Mouse (Mus musculus) hindbrain, embryonic 15.5 days (tissue): Measurements from ENCODE around the gene Gm17571. TPM values are rescaled to one million over a fixed set of nuclear protein-coding genes. Genes with fewer than 3 reads are reported as not detected.

ENCODE experiments used
- ATAC-seq: fragments of 200-750 bp; cut with Nextera tagmentation; 2 replicates; pipeline ENCODE4 v1.8.0; 2017; ENCODE audit warnings: low read depth, moderate number of reproducible peaks, moderate TSS enrichment; ENCODE audit not compliant: low FRiP score
- H3K27ac ChIP-seq: fragments of 300-500 bp; sonication (generic); replicated peaks from 2 replicates; pipeline ENCODE4 v1.5.1; 2015; ENCODE audit warnings: mild to moderate bottlenecking, inconsistent platforms
- H3K27me3 ChIP-seq: fragments of 300-500 bp; sonication (generic); 2 replicates; pipeline ENCODE4 v1.6.1; 2015; ENCODE audit warnings: control low read depth, inconsistent platforms
- H3K36me3 ChIP-seq: fragments of 300-500 bp; sonication (generic); 2 replicates; pipeline ENCODE4 v1.6.1; 2015; ENCODE audit warnings: control low read depth, inconsistent platforms
- H3K4me1 ChIP-seq: fragments of 300-500 bp; sonication (generic); replicated peaks from 2 replicates; pipeline ENCODE4 v1.6.1; 2015; ENCODE audit warnings: control low read depth, inconsistent platforms
- H3K4me2 ChIP-seq: fragments of 300-500 bp; sonication (generic); 2 replicates; pipeline ENCODE4 v1.6.1; 2015; ENCODE audit warnings: moderate library complexity, mild to moderate bottlenecking, inconsistent platforms
- H3K4me3 ChIP-seq: fragments of 300-500 bp; sonication (generic); 2 replicates; pipeline ENCODE4 v1.5.1; 2015; ENCODE audit warnings: mild to moderate bottlenecking, inconsistent platforms
- H3K9ac ChIP-seq: fragments of 300-500 bp; sonication (generic); 2 replicates; pipeline ENCODE4 v1.6.1; 2015; ENCODE audit warnings: inconsistent platforms
- H3K9me3 ChIP-seq: fragments of 300-500 bp; sonication (generic); 2 replicates; pipeline ENCODE4 v1.6.1; 2016; ENCODE audit warnings: control low read depth, inconsistent platforms
- WGBS: fragments of 180-500 bp; shearing (Covaris S2); methylation state at CpG from one replicate; pipeline ENCODE4 v1.1.7; 2015; 5-methylcytosine and 5-hydroxymethylcytosine counted together
- polyA plus RNA-seq: library from polyadenylated mRNA; unstranded; fragments of >200 nt; fragmentation: Nextera tagmentation; extraction: Ambion mirVana; gene quantifications from 2 replicates; pipeline ENCODE4 v1.2.1, GENCODE M21; 2015

Gm17571 gene
- polyA plus RNA-seq, 1 experiment from 2014 or later: not detected

DNA sequence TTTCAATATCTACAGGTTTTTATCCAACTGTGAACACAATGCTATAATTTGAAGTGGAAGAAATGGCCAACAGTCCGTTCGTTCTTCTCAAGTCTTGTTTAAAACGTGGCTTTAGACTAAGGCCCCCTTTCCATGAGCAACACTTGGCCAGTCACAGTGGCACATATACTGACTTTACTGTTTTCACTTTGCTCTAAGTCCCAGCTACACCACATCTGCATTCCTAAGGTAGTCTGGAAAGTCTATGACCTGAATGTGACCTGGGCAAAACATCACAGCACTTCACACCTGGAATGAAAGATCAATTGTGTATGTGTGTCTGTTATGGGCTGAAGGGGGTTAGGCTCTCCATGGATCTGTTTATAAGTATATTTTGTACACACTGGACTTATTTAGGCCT lies 2.2 kb upstream of the Gm17571 start:
- no peaks in the 10 kb centered on the region for H3K27me3 ChIP-seq
- no peak overlapping the region for H3K9ac ChIP-seq
- H3K4me3 ChIP-seq: no peak overlapping the region
- no peaks in the 10 kb centered on the region for H3K4me1 ChIP-seq
- no peak overlapping the region for H3K27ac ChIP-seq
- H3K36me3 ChIP-seq: no peaks in the 10 kb centered on the region
- 89% methylated on average over 3 of the region's 3 CpGs for WGBS
- no peak for ATAC-seq
- H3K9me3 ChIP-seq: no peaks in the 10 kb centered on the region
- H3K4me2 ChIP-seq: no peak overlapping the region

DNA sequence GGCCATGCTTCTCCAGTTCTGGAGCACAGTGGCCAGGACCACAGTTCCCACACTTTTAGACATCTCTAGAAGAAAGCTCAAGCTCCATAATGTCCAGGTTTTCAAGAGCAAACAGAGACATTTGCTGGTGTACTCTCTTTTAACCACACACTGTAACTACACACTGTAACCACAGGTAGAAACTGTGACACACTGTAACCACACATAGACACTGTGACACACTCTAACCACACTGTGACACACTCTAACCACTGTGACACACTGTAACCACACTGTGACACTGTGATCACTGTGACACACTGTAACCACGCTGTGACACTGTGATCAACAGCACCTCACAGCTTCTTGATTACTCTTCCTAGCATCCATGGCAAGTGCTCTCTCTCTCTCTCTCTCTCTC lies 317 bp downstream of the Gm17571 start:
- no peak for ATAC-seq
- 82% methylated on average over 1 of the region's 1 CpGs for WGBS
- H3K36me3 ChIP-seq: no peaks in the 10 kb centered on the region
- no peak overlapping the region for H3K4me3 ChIP-seq
- H3K4me2 ChIP-seq: no peak overlapping the region
- H3K27me3 ChIP-seq: no peaks in the 10 kb centered on the region
- no peaks in the 10 kb centered on the region for H3K9me3 ChIP-seq
- H3K27ac ChIP-seq: no peak overlapping the region
- no peak overlapping the region for H3K9ac ChIP-seq
- H3K4me1 ChIP-seq: no peaks in the 10 kb centered on the region

DNA sequence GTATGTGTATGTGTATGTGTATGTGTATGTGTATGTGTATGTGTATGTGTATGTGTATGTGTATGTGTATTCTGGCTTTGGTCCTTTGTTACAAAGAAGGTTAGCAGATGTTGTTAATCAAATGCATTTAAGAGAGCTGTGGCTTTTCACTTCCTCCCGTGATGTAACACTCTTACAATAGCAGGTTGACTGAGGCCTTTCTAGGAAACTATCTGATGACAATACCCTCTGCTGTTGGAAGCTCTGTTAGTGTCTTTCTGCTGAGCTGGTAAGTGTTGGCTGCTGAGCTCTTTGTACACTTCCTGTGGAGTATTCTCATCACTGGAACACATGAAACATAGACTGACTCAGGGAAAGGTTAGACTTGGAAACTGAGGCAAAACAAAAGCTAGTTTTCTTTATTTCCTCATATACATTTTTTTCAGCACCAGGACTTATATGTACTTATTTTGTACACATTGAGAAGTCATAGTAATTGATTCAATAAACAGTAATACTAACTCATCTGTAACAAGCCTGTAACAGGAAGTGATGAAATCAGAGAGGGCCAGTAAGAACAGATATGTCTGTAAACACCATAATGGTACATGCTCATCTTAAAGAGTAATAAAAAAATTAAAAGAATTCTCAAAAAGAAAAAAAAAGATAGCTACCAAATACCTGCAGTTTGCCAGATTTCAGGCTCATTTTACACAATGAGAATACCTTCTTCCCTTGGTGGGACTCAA lies 2.9 kb downstream of the Gm17571 start:
- 54% methylated on average over 1 of the region's 1 CpGs for WGBS
- Histone ChIP-seq H3K9me3 (no peaks in the 10 kb centered on the region), H3K27me3 (no peaks in the 10 kb centered on the region), H3K36me3 (no peaks in the 10 kb centered on the region), H3K9ac (no peak overlapping the region), H3K4me1 (no peaks in the 10 kb centered on the region), H3K4me3 (no peak overlapping the region), H3K4me2 (no peak overlapping the region), H3K27ac (no peak overlapping the region)
- no peak for ATAC-seq

DNA sequence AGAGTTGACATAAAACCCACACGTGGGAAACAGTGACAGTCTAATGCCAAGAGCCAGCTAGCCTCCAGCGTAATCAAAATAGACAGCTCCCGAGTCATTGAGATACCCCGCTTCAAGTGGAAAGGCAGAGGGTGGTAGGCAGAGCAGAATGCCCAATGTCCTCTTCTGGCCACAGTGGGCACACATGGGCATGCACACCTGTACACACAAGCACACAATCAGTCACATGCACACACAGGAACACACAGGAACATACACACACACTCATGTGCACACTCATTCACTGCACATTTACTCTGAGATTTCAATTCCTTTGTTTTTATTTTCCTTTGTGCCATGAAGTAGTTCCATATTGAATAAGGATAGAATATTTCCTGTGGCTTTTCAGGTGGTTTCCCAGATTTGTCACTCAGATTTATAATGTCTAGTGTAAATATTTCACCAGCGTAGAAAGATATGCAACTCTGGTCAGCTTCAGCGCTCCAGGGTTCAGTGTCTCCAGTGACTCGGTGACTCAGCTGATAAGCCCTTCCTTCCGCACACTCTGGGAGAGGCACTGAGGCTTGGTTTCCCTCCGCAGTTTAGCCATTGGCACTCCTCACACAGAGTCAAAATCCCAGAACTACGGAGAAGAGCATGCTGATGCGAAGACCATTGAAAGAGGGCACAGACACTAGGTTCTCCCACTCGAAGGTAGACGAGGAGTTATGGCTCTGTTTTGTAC lies 4.4 kb downstream of the Gm17571 start:
- no peaks in the 10 kb centered on the region for H3K36me3 ChIP-seq
- WGBS: 85% methylated on average over 13 of the region's 13 CpGs

DNA sequence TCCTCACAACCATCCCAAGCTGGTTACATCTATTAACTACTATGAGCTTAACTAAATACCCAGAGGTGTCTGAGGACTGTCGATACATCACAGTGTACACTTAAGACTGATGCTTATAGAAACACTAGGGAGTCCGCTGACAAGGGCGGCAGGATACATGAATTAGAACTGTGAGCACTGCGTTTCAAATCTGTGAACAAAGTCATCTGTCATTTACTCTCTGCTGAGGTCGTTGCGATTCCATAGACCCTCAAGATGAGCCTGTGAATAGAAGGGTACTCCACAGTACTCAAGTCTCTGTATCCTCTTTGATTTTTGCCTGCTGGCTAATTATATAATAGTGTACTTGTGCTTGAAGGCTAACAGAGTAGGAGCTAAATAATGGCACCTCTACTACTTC lies 5.6 kb downstream of the Gm17571 start:
- Histone ChIP-seq H3K27me3 (no peaks in the 10 kb centered on the region), H3K9me3 (no peaks in the 10 kb centered on the region), H3K4me3 (no peak overlapping the region), H3K36me3 (no peaks in the 10 kb centered on the region), H3K4me2 (no peak overlapping the region), H3K4me1 (no peaks in the 10 kb centered on the region), H3K27ac (no peak overlapping the region), H3K9ac (no peak overlapping the region)
- ATAC-seq: no peak
- 53% methylated on average over 6 of the region's 6 CpGs for WGBS

More for the DNA sequence above, 4.4 kb downstream of the Gm17571 start:
- H3K27me3 ChIP-seq: no peaks in the 10 kb centered on the region
- H3K4me2 ChIP-seq: no peak overlapping the region
- no peak for ATAC-seq
- H3K4me3 ChIP-seq: no peak overlapping the region
- H3K27ac ChIP-seq: no peak overlapping the region
- H3K9me3 ChIP-seq: no peaks in the 10 kb centered on the region
- H3K4me1 ChIP-seq: no peaks in the 10 kb centered on the region
- no peak overlapping the region for H3K9ac ChIP-seq

DNA sequence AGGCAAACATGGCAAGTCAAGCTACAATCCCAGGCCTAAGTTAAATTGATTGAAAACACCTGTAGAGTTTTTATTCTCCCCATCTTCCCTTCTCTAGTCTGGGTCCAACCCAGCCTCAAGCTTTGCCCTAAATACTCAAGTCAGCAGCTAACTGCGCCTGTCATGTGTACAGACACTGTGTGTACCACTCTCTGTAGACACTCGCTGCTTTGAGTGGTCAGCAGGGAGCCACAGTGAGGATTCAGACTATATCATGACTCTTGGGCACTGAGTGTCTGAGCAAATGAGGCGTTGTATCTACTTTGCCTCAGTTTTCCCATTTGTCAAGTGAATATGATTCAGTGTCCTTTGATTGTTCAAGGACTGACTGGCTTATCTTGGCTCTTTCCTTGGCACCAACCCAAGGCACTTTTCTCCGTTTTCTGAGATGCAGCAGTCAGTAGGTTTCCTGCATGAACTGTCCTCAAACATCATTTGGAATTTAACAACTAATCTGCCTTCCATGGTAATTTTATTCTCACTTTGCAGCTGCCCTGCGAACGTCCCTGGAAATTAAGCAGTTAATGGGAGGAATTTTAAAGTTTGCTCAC lies 13.0 kb downstream of the Gm17571 start:
- Histone ChIP-seq H3K4me1 (peaks cover 4% of the 10 kb centered on the region), H3K4me2 (no peak overlapping the region), H3K4me3 (no peak overlapping the region), H3K27ac (no peak overlapping the region), H3K9ac (no peak overlapping the region), H3K27me3 (no peaks in the 10 kb centered on the region), H3K9me3 (no peaks in the 10 kb centered on the region), H3K36me3 (no peaks in the 10 kb centered on the region)
- no peak for ATAC-seq
- 81% methylated on average over 6 of the region's 6 CpGs for WGBS

DNA sequence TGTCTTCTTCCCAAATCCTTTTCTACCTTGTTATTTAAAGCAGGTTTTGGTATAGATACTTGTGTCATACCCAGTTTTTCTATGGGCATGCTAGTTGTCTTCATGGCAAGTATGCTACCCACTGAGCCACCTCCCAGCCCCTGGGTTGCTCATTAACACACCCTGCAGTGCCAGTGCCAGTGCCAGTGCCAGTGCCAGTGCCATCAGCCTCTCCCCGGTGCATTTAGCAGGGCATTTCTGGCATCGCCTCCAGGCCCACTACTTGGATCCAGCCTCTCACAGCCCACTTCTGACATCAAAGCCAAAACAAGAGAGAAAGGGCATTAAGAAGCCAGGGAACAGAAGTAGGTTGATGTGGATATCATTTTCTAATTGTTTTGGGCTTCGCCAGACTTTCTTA lies 14.9 kb downstream of the Gm17571 start:
- Histone ChIP-seq H3K9me3 (no peaks in the 10 kb centered on the region), H3K36me3 (no peaks in the 10 kb centered on the region), H3K27me3 (no peaks in the 10 kb centered on the region), H3K4me3 (no peak overlapping the region), H3K4me1 (peaks cover 15% of the 10 kb centered on the region), H3K4me2 (no peak overlapping the region), H3K27ac (no peak overlapping the region), H3K9ac (no peak overlapping the region)
- WGBS: 85% methylated on average over 3 of the region's 3 CpGs
- no peak for ATAC-seq

DNA sequence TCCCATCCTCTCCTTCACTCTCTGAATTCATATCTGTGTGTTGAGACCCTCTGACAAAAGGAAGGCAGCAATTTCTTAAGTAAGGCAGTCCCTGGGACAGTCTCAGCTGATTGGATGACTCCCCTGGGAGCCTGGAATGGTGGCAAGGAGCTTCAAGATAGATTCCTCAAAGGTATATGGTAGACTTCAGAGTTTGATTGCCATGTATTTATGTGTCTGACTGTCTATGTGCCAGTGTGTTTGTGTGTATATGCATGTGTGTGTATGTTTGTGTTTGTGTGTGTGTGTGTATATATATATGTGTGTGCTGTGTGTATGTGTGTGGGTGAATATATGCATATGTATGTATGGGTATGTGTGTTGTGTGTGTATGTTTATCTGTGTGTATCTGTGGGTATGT lies 15.8 kb downstream of the Gm17571 start:
- Histone ChIP-seq H3K27ac (no peak overlapping the region), H3K27me3 (no peaks in the 10 kb centered on the region), H3K9me3 (no peaks in the 10 kb centered on the region), H3K4me2 (no peak overlapping the region), H3K36me3 (no peaks in the 10 kb centered on the region), H3K9ac (no peak overlapping the region), H3K4me3 (no peak overlapping the region), H3K4me1 (peaks cover 21% of the 10 kb centered on the region)
- ATAC-seq: no peak

DNA sequence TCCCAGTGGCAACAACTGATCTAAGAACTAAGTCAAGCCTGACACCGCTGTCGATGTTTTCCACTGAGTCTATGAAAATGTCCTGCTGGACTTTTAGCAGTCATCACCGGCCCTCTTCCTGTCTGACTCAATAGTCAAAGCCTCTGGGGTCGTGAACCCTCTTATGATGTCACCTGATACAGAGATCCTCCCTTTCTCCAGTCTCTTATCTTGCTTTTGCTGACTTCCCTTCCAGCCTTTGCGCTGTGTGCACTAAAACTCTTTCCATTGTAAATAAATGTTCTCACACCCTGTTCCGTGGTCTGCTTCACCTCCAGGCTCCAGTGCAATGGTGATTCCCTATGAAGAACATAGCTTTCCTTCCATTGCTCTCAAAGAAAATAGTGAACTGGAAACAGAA lies 16.3 kb downstream of the Gm17571 start:
- no peak overlapping the region for H3K9ac ChIP-seq
- 85% methylated on average over 6 of the region's 6 CpGs for WGBS

DNA sequence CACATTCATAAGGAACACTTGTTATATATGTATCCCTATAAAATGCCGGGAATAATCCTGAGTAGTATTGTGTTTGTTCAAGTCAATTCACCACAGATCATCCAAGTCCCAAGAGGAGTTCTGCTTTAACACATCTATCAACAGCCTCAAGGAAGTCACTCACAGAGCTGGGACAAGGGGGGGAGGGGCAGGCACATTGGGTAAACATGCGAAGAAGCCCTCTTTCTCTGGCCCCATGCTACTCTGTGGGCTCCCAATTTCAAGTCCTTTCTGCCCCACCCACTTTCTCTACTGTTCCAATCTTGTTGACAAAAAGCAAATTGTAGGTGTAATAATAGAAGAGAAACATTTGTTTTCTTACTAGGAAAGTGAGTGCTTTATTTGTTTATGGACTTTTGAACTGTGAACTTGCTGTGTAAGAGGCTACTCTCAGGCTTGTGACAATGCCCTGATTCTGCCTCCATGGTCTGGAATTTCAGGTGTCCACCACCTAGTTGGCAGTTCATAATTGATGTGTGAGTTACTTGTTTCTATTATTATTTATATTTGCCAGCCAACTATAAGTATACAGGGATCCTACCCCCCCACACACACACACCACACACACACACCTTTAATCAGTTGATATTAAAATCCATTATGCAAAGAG lies 17.0 kb downstream of the Gm17571 start:
- ATAC-seq: no peak

More for the DNA sequence above, 16.3 kb downstream of the Gm17571 start:
- H3K27ac ChIP-seq: no peak overlapping the region
- H3K4me1 ChIP-seq: peaks cover 24% of the 10 kb centered on the region
- no peaks in the 10 kb centered on the region for H3K36me3 ChIP-seq
- H3K4me3 ChIP-seq: no peak overlapping the region
- no peaks in the 10 kb centered on the region for H3K9me3 ChIP-seq
- no peak for ATAC-seq
- no peak overlapping the region for H3K4me2 ChIP-seq
- no peaks in the 10 kb centered on the region for H3K27me3 ChIP-seq

DNA sequence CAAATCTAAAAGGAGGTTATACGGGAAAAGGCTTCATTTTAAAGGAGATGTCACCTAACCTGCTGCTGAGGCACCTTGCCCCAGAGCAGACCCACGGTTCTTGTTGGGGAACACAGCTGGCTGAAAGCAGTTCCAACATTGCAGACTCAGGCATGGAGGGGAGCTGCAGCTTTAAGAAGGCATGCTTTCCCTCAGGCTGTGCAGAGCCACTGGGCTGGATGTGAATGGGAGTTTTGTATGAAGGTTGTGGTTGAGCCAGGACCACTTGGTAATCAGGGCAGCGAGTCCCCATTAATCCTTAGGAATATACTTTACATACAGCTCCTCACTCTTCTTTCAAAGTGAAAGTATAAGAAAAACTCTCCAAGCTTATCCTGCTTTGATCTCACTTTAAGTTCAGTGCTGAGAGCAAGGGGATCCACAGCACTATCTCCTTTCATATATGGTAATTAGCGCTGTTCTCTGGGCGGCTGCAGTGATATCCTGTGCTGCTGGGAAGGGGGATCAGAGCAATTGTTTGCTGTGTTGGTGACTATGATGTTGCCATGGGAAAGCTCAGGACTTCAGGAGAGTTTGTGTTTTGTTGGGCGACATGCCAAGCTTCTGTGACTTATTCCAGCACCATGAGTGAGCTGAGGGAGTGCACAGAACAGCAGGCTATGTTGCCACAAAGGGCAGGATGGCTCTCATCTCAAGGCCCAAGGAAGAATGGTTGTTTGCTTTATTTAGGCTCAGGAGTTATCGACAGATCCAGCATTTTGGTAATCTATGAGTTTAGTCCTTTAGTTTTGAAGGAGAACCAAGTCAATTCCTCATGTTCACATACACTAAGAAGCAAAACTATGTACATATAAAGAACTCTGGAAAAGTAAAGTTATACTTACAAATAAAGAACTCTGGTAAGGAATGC lies 21.3 kb downstream of the Gm17571 start:
- Histone ChIP-seq H3K9ac (0 out of 2 replicates have a peak overlapping the region, but pooled peaks have one; percentile 2), H3K4me2 (peak overlapping the region; percentile 39), H3K9me3 (no peaks in the 10 kb centered on the region), H3K4me1 (peaks cover 31% of the 10 kb centered on the region), H3K27ac (peak overlapping the region; percentile 66), H3K36me3 (no peaks in the 10 kb centered on the region), H3K27me3 (no peaks in the 10 kb centered on the region), H3K4me3 (no peak overlapping the region)
- peak; percentile 96 for ATAC-seq
- 11% methylated on average over 7 of the region's 7 CpGs for WGBS

More for the DNA sequence above, 17.0 kb downstream of the Gm17571 start:
- H3K4me3 ChIP-seq: no peak overlapping the region
- 51% methylated on average over 2 of the region's 2 CpGs for WGBS
- H3K9me3 ChIP-seq: no peaks in the 10 kb centered on the region
- no peak overlapping the region for H3K9ac ChIP-seq
- no peak overlapping the region for H3K27ac ChIP-seq
- H3K27me3 ChIP-seq: no peaks in the 10 kb centered on the region
- H3K36me3 ChIP-seq: no peaks in the 10 kb centered on the region
- H3K4me1 ChIP-seq: peaks cover 31% of the 10 kb centered on the region
- no peak overlapping the region for H3K4me2 ChIP-seq
